Mouse (Mus musculus) neural tube, embryonic 15.5 days (tissue): ENCODE data around the gene 4930555G01Rik. TPM values are rescaled to one million over a fixed set of nuclear protein-coding genes. Genes with fewer than 3 reads are reported as not detected.
"Not testable (repeated sequence)": the region's sequence is repeated elsewhere in the genome, so short reads cannot be mapped to it uniquely, and the experiment has no call there.

ENCODE experiments used
- ATAC-seq: fragments of 200-750 bp; cut with Nextera tagmentation; 2 replicates; pipeline ENCODE4 v1.8.0; 2017; ENCODE audit warnings: mild to moderate bottlenecking, moderate TSS enrichment, moderate library complexity; ENCODE audit not compliant: low FRiP score
- H3K27ac ChIP-seq: fragments of 300-500 bp; sonication (generic); replicated peaks from 2 replicates; pipeline ENCODE4 v1.5.1; 2015; ENCODE audit warnings: mild to moderate bottlenecking, inconsistent platforms
- H3K27me3 ChIP-seq: fragments of 300-500 bp; sonication (generic); replicated peaks from 2 replicates; pipeline ENCODE4 v1.6.1; 2015; ENCODE audit warnings: inconsistent platforms
- H3K36me3 ChIP-seq: fragments of 300-500 bp; sonication (generic); 2 replicates; pipeline ENCODE4 v1.6.1; 2015; ENCODE audit warnings: inconsistent platforms
- H3K4me1 ChIP-seq: fragments of 300-500 bp; sonication (generic); 2 replicates; pipeline ENCODE4 v1.6.1; 2015; ENCODE audit warnings: inconsistent platforms
- H3K4me2 ChIP-seq: fragments of 300-500 bp; sonication (generic); 2 replicates; pipeline ENCODE4 v1.6.1; 2015; ENCODE audit warnings: inconsistent platforms, mild to moderate bottlenecking, moderate library complexity
- H3K4me3 ChIP-seq: fragments of 300-500 bp; sonication (generic); replicated peaks from 2 replicates; pipeline ENCODE4 v1.5.1; 2015; ENCODE audit warnings: mild to moderate bottlenecking, inconsistent platforms
- H3K9ac ChIP-seq: fragments of 300-500 bp; sonication (generic); replicated peaks from 2 replicates; pipeline ENCODE4 v1.6.1; 2015; ENCODE audit warnings: mild to moderate bottlenecking, inconsistent platforms
- H3K9me3 ChIP-seq: fragments of 300-500 bp; sonication (generic); replicated peaks from 2 replicates; pipeline ENCODE4 v1.6.1; 2016; ENCODE audit warnings: inconsistent platforms
- WGBS: fragments of 180-500 bp; shearing (Covaris S2); methylation state at CpG from one replicate; pipeline ENCODE4 v1.1.7; 2015; ENCODE audit warnings: mixed read lengths; 5-methylcytosine and 5-hydroxymethylcytosine counted together
- polyA plus RNA-seq: library from polyadenylated mRNA; unstranded; fragments of >200 nt; fragmentation: Nextera tagmentation; extraction: Ambion mirVana; gene quantifications from 2 replicates; pipeline ENCODE4 v1.2.1, GENCODE M21; 2015

The 4930555G01Rik gene
- polyA plus RNA-seq, result not detected in 2 replicates

- ATAC-seq, H3K4me1 ChIP-seq, H3K9ac ChIP-seq, H3K27me3 ChIP-seq, H3K9me3 ChIP-seq, H3K4me2 ChIP-seq, H3K36me3 ChIP-seq, H3K4me3 ChIP-seq, H3K27ac ChIP-seq: not testable (repeated sequence)
- no CpG with 5 or more reads among the region's 3 CpGs for WGBS
Observed at GRCm38 (mm10) chr14:5050329-5050728, at the start of gene 4930555G01Rik. Gene 4930555G01Rik, plus strand, starts transcription at chr14:5050629.

GRCm38 (mm10) chr14:5015591-5015990 is 34.8 kb upstream of the 4930555G01Rik start, which contains the start of gene Gm3298:
Gene Gm3298, plus strand, starts transcription at chr14:5015891.
- H3K4me1 ChIP-seq, result not testable (repeated sequence)
- WGBS, result 90% methylated on average over 1 of the region's 2 CpGs

DNA sequence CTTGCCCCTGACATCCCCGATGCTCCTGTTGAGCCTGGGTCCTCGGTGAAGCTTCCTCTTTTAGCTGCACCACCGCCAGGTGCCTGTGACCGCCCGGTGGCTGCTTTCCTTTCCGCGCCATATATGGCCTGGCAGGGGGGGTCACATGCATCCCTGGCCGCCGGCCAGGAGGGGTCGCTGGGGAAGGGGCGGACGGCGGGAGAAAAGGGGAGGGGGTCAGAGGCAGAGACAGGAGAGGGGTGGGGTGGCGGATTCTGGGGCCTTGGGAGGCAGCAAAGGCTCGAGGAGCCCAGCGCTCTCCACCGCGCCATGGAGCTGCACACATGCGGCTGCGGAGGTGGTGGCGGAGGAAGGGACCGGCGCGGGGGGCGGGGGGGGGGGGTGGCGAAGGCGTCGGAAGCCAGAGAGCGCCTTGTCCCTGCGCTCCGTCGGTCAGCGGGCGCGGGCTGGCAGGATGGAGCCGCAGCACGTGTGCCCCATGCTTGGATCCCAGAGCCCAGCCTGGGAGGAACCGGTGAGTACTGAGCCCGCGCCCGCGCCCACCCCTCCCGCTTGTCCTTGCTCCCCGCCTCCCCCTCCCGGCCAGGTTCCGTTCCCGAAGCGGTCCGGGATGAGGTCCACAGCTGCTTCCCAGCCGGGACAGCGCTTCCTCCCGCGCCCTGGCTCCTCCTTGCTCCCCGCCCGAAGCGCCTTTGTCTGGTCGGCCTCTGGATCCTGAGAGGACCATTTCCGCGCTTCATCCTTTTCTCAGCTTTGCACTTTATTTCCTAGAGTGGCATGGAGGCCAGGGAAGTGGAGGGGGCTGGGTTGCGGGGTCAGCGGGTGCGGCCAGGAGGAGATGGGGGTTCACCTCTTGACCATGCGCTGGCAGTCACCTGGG is 20.4 kb downstream of the 4930555G01Rik start, which contains the start of gene Gm8281:
Gm8281 (plus strand) TSS at position 430 of the 880 bp plus-strand sequence.
- WGBS, result under 1% methylated on average over 32 of the region's 63 CpGs
- H3K36me3 ChIP-seq, ATAC-seq, H3K27me3 ChIP-seq, H3K4me1 ChIP-seq, H3K9me3 ChIP-seq: not testable (repeated sequence)
- Histone ChIP-seq H3K9ac (peak within 1 kb of the TSS; percentile 52), H3K4me3 (peak within 1 kb of the TSS; percentile 48), H3K27ac (peak within 1 kb of the TSS; percentile 60), H3K4me2 (peak within 1 kb of the TSS; percentile 57)

More at GRCm38 (mm10) chr14:5015591-5015990, 34.8 kb upstream of the 4930555G01Rik start, which contains the start of gene Gm3298:
- ATAC-seq, H3K27me3 ChIP-seq, H3K4me3 ChIP-seq, H3K27ac ChIP-seq, H3K9me3 ChIP-seq, H3K9ac ChIP-seq, H3K4me2 ChIP-seq, H3K36me3 ChIP-seq: not testable (repeated sequence)

Other genes with a start within 250 kb of the 4930555G01Rik start
- not detected in 2 replicates for gene Gm3269, start 212.5 kb upstream of the 4930555G01Rik start, polyA plus RNA-seq
- gene Gm3264, start 195.1 kb upstream of the 4930555G01Rik start, polyA plus RNA-seq, result 2.1 and 4.1 TPM in 2 replicates
- gene Gm3278, start 158.2 kb upstream of the 4930555G01Rik start, polyA plus RNA-seq, result 0.14 TPM in 1 of 2 replicates, not detected in the other
- gene Gm8297, start 66.7 kb upstream of the 4930555G01Rik start, polyA plus RNA-seq, result not detected in 2 replicates
- gene Gm3298, start 34.7 kb upstream of the 4930555G01Rik start, polyA plus RNA-seq, result 0.63 TPM in 1 of 2 replicates, not detected in the other
- gene Gm8281, start 20.4 kb downstream of the 4930555G01Rik start, polyA plus RNA-seq, result 8.8 and 11.6 TPM in 2 replicates
- not detected in 2 replicates for gene Gm8279, start 80.9 kb downstream of the 4930555G01Rik start, polyA plus RNA-seq
- not detected in 2 replicates for gene Gm3317, start 113.9 kb downstream of the 4930555G01Rik start, polyA plus RNA-seq
- not detected in 2 replicates for gene Gm8271, start 135.2 kb downstream of the 4930555G01Rik start, polyA plus RNA-seq
- 0.17 TPM in 1 of 2 replicates, not detected in the other for gene Gm3526, start 210.0 kb downstream of the 4930555G01Rik start, polyA plus RNA-seq